Mouse (Mus musculus) heart, embryonic 13.5 days (tissue): ENCODE measurements around the gene Pck2. TPM values are rescaled to one million over a fixed set of nuclear protein-coding genes. Genes with fewer than 3 reads are reported as not detected.

Experiments used
- ATAC-seq: fragments of 200-750 bp; cut with Nextera tagmentation; 2 replicates; pipeline ENCODE4 v1.8.0; 2017; ENCODE audit warnings: moderate TSS enrichment; ENCODE audit not compliant: insufficient number of reproducible peaks, low FRiP score, low TSS enrichment; ENCODE audit errors: extremely low read depth
- H3K27ac ChIP-seq: fragments of 300-500 bp; sonication (generic); replicated peaks from 2 replicates; pipeline ENCODE4 v1.5.1; 2015; ENCODE audit warnings: moderate library complexity, mild to moderate bottlenecking, inconsistent platforms
- H3K27me3 ChIP-seq: fragments of 300-500 bp; sonication (generic); replicated peaks from 2 replicates; pipeline ENCODE4 v1.6.1; 2015; ENCODE audit warnings: mild to moderate bottlenecking, inconsistent platforms
- H3K36me3 ChIP-seq: fragments of 300-500 bp; sonication (generic); 2 replicates; pipeline ENCODE4 v1.6.1; 2015; ENCODE audit warnings: mild to moderate bottlenecking, inconsistent platforms
- H3K4me1 ChIP-seq: fragments of 300-500 bp; sonication (generic); 2 replicates; pipeline ENCODE4 v1.6.1; 2015; ENCODE audit warnings: inconsistent platforms
- H3K4me2 ChIP-seq: fragments of 300-500 bp; sonication (generic); 2 replicates; pipeline ENCODE4 v1.6.1; 2015; ENCODE audit warnings: inconsistent platforms, mild to moderate bottlenecking, moderate library complexity
- H3K4me3 ChIP-seq: fragments of 300-500 bp; sonication (generic); 2 replicates; pipeline ENCODE4 v1.5.1; 2015; ENCODE audit warnings: moderate library complexity, mild to moderate bottlenecking, inconsistent platforms
- H3K9ac ChIP-seq: fragments of 300-500 bp; sonication (generic); 2 replicates; pipeline ENCODE4 v1.6.1; 2015; ENCODE audit warnings: inconsistent platforms, mild to moderate bottlenecking, moderate library complexity
- H3K9me3 ChIP-seq: fragments of 300-500 bp; sonication (generic); 2 replicates; pipeline ENCODE4 v1.6.1; 2016; ENCODE audit warnings: inconsistent platforms
- WGBS: fragments of 180-500 bp; shearing (Covaris S2); methylation state at CpG from one replicate; pipeline ENCODE4 v1.1.7; 2015; ENCODE audit warnings: mixed read lengths; 5-methylcytosine and 5-hydroxymethylcytosine counted together
- polyA plus RNA-seq: library from polyadenylated mRNA; unstranded; fragments of >200 nt; fragmentation: Nextera tagmentation; extraction: Ambion mirVana; gene quantifications from 2 replicates; pipeline ENCODE4 v1.2.1, GENCODE M21; 2015

Pck2 gene
- polyA plus RNA-seq: 40.9 and 43.9 TPM in 2 replicates

- peak; percentile 85 for ATAC-seq
- peak within 1 kb of the TSS; percentile 89 for H3K9ac ChIP-seq
- peaks cover 20% of the 10 kb centered on the region for H3K4me1 ChIP-seq
- peak within 1 kb of the TSS; percentile 79 for H3K4me3 ChIP-seq
- H3K36me3 ChIP-seq: peaks cover 30% of the 10 kb centered on the region
- peak within 1 kb of the TSS; percentile 93 for H3K27ac ChIP-seq
- no peaks in the 10 kb centered on the region for H3K27me3 ChIP-seq
- H3K9me3 ChIP-seq: no peaks in the 10 kb centered on the region
- peak within 1 kb of the TSS; percentile 89 for H3K4me2 ChIP-seq
- under 1% methylated on average over 32 of the region's 32 CpGs for WGBS
These were observed at the start of gene Pck2 for GRCm38 (mm10) chr14:55540067-55540786. TSS of gene Pck2 (plus strand) at chr14:55540266.

GRCm38 (mm10) chr14:55490361-55491201 lies 49.5 kb upstream of the Pck2 start, which contains the start of gene Carmil3:
TSS of gene Carmil3 (plus strand) at chr14:55490651.
- 0 out of 2 replicates have a peak, but pooled peaks cover 6% of the 10 kb centered on the region for H3K27me3 ChIP-seq
- H3K4me3 ChIP-seq: peak within 1 kb of the TSS; percentile 82
- H3K9me3 ChIP-seq: no peaks in the 10 kb centered on the region
- peak; percentile 70 for ATAC-seq
- peaks cover 17% of the 10 kb centered on the region for H3K4me1 ChIP-seq
- H3K4me2 ChIP-seq: peak within 1 kb of the TSS; percentile 100
- peaks cover 28% of the 10 kb centered on the region for H3K36me3 ChIP-seq
- WGBS: under 1% methylated on average over 61 of the region's 68 CpGs
- peak within 1 kb of the TSS; percentile 84 for H3K9ac ChIP-seq
- peak within 1 kb of the TSS; percentile 48 for H3K27ac ChIP-seq

GRCm38 (mm10) chr14:55491291-55491833 lies 48.7 kb upstream of the Pck2 start:
- Histone ChIP-seq H3K27me3 (0 out of 2 replicates have a peak, but pooled peaks cover 6% of the 10 kb centered on the region), H3K27ac (peak overlapping the region; percentile 48), H3K4me1 (peaks cover 25% of the 10 kb centered on the region), H3K4me3 (peak overlapping the region; percentile 82), H3K36me3 (peaks cover 20% of the 10 kb centered on the region), H3K9ac (peak overlapping the region; percentile 84), H3K9me3 (no peaks in the 10 kb centered on the region), H3K4me2 (peak overlapping the region; percentile 100)
- ATAC-seq: peak; percentile 74
- WGBS: under 1% methylated on average over 30 of the region's 30 CpGs

GRCm38 (mm10) chr14:55492103-55492502 lies 48.0 kb upstream of the Pck2 start:
- Histone ChIP-seq H3K4me3 (no peak overlapping the region), H3K27me3 (0 out of 2 replicates have a peak, but pooled peaks cover 6% of the 10 kb centered on the region), H3K36me3 (peaks cover 14% of the 10 kb centered on the region), H3K9ac (no peak overlapping the region), H3K9me3 (no peaks in the 10 kb centered on the region), H3K4me1 (peaks cover 32% of the 10 kb centered on the region), H3K27ac (no peak overlapping the region), H3K4me2 (peak overlapping the region; percentile 100; the same call in 1 of the 2 replicates)
- no peak for ATAC-seq
- 36% methylated on average over 3 of the region's 3 CpGs for WGBS

GRCm38 (mm10) chr14:55495509-55496240 lies 44.4 kb upstream of the Pck2 start:
- Histone ChIP-seq H3K27ac (peak overlapping the region; percentile 56; the same call in 1 of the 2 replicates), H3K4me1 (peaks cover 29% of the 10 kb centered on the region), H3K4me2 (peak overlapping the region; percentile 44; the same call in 1 of the 2 replicates), H3K27me3 (peaks cover 12% of the 10 kb centered on the region), H3K9ac (no peak overlapping the region), H3K9me3 (no peaks in the 10 kb centered on the region), H3K4me3 (no peak overlapping the region), H3K36me3 (no peaks in the 10 kb centered on the region)
- ATAC-seq: no peak
- 73% methylated on average over 20 of the region's 20 CpGs for WGBS

- H3K4me2 ChIP-seq: peak overlapping the region; percentile 44
- 0 out of 2 replicates have a peak, but pooled peaks have one; percentile 9 for ATAC-seq
- H3K4me1 ChIP-seq: peaks cover 22% of the 10 kb centered on the region
- WGBS: 57% methylated on average over 16 of the region's 16 CpGs
- no peaks in the 10 kb centered on the region for H3K36me3 ChIP-seq
- H3K27me3 ChIP-seq: peaks cover 12% of the 10 kb centered on the region
- H3K9me3 ChIP-seq: no peaks in the 10 kb centered on the region
- H3K9ac ChIP-seq: peak overlapping the region; percentile 41; the same call in 1 of the 2 replicates
- H3K27ac ChIP-seq: peak overlapping the region; percentile 16
- H3K4me3 ChIP-seq: no peak overlapping the region
These were observed 43.2 kb upstream of the Pck2 start for GRCm38 (mm10) chr14:55496761-55497448.

- Histone ChIP-seq H3K36me3 (no peaks in the 10 kb centered on the region), H3K27ac (no peak overlapping the region), H3K9me3 (no peaks in the 10 kb centered on the region), H3K4me1 (peaks cover 18% of the 10 kb centered on the region), H3K27me3 (peaks cover 12% of the 10 kb centered on the region), H3K9ac (0 out of 2 replicates have a peak overlapping the region, but pooled peaks have one; percentile 17), H3K4me2 (no peak overlapping the region), H3K4me3 (no peak overlapping the region)
- 25% methylated on average over 6 of the region's 6 CpGs for WGBS
- ATAC-seq: no peak
These were observed 42.6 kb upstream of the Pck2 start for GRCm38 (mm10) chr14:55497449-55497821.

GRCm38 (mm10) chr14:55505612-55506011 lies 34.5 kb upstream of the Pck2 start:
- no peaks in the 10 kb centered on the region for H3K36me3 ChIP-seq
- no peak overlapping the region for H3K4me2 ChIP-seq
- no peak overlapping the region for H3K27ac ChIP-seq
- no peak overlapping the region for H3K4me3 ChIP-seq
- no peak for ATAC-seq
- peaks cover 32% of the 10 kb centered on the region for H3K27me3 ChIP-seq
- no peak overlapping the region for H3K9ac ChIP-seq
- 76% methylated on average over 9 of the region's 9 CpGs for WGBS
- peaks cover 6% of the 10 kb centered on the region for H3K4me1 ChIP-seq
- no peaks in the 10 kb centered on the region for H3K9me3 ChIP-seq

GRCm38 (mm10) chr14:55507801-55508200 lies 32.3 kb upstream of the Pck2 start:
- 37% methylated on average over 7 of the region's 7 CpGs for WGBS
- peaks cover 48% of the 10 kb centered on the region for H3K27me3 ChIP-seq
- no peaks in the 10 kb centered on the region for H3K9me3 ChIP-seq
- ATAC-seq: no peak
- H3K27ac ChIP-seq: no peak overlapping the region
- H3K4me1 ChIP-seq: peaks cover 13% of the 10 kb centered on the region
- H3K36me3 ChIP-seq: no peaks in the 10 kb centered on the region
- H3K4me3 ChIP-seq: no peak overlapping the region
- H3K9ac ChIP-seq: no peak overlapping the region
- no peak overlapping the region for H3K4me2 ChIP-seq

- Histone ChIP-seq H3K9me3 (no peaks in the 10 kb centered on the region), H3K9ac (no peak overlapping the region), H3K27ac (no peak overlapping the region), H3K36me3 (no peaks in the 10 kb centered on the region), H3K27me3 (peaks cover 61% of the 10 kb centered on the region), H3K4me1 (peaks cover 13% of the 10 kb centered on the region), H3K4me3 (no peak overlapping the region), H3K4me2 (no peak overlapping the region)
- ATAC-seq: no peak
- 80% methylated on average over 10 of the region's 10 CpGs for WGBS
These were observed 30.5 kb upstream of the Pck2 start for GRCm38 (mm10) chr14:55509540-55509939.
